Mouse (Mus musculus): ENCODE measurements around the gene Scnn1g. TPM values are rescaled to one million over a fixed set of nuclear protein-coding genes. Genes with fewer than 3 reads are reported as not detected.
A peak's percentile ranks its signal among the peaks of the same experiment; 100 is the strongest.

The Scnn1g gene
- 0.15 TPM in 1 of 2 replicates, not detected in the other for polyA plus RNA-seq (2012; ENCODE audit: insufficient read depth, low replicate concordance)

DNA sequence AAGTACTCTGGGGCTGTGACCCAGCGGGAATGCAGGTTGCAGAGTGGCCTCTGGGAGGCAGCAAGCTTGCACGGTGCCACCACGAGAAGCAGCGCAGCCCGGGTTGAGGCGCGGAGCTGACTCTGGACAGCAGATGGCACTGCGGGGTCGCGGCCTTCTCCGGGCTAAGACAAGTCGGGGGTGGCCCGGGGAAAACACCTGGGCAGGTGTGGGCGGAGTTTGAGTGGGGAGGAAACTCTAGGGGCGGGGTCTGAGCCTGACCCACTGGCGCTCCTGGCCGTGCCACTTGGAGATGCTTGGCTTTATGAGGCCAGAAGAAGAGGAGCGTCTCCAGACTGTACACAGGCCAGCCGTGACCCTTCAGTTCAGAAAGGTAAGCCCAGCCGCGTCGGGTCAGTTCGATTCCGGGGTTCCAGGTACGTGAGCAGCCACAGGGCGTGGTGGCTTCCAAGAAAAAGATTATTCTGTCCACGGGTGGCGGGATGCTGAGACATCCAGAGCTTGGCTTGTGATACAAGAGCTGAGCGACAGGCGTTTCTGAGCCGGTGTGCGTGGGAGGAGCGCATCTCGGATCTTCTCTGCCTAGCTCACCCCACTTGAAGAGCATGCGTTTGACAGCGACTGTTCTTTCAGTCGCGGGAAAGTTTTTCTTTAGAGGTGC is at the start of gene Scnn1g:
Scnn1g (plus strand) TSS at position 309 of the 661 bp plus-strand sequence.
- TF ChIP-seq GATA1 (IDR thresholded peaks at IDR 0.05; ENCODE audit: borderline replicate concordance, low read length) = no peak
- peaks cover 18% of the 10 kb centered on the region for H3K4me1 ChIP-seq
- H3K36me3 ChIP-seq (replicated peaks; ENCODE audit: low read length) = no peaks in the 10 kb centered on the region
- H3K4me3 ChIP-seq (replicated peaks) = peak within 1 kb of the TSS; percentile 87
- H3K9me3 ChIP-seq = no peaks in the 10 kb centered on the region
- H3K27me3 ChIP-seq (replicated peaks) = peaks cover 44% of the 10 kb centered on the region

DNA sequence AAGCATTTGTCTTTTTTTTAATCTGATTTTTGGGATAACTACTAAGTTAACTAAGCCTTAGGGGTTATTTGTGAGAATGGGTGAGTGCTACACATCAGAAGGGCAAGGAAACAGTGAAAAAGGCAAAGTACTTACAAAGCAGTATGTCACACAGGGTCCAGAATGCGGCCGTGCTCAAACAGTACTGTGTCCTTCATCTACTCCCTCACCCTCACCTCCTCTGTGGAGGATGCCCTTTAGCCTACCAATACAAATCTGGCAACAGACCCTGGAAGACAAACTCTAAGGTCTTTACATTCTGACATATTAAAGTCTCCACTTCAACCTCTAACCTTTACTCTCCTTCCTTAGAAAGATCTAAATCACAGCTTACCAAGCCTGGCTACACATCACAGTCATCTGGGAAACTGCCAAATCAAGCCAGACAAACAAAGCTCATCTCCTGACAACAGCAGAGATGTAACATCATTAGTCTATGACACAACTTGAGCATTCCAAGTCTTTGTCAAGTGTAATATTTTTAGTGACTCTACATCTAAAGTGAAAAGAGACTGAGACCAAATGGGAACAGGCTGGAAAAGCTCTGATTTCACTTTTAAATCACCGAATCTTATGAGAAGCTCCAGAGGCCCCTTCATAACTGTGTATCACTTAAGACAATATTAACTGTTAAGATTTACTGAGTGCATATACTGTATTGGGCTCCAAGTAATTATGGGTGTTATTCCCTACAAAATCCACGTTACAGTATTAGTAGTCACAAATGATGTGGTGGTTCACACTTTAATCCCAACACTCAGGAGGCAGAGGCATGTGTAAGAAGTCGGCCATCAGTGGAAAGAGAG is 48.9 kb upstream of the Scnn1g start:
- TF ChIP-seq GATA1 (IDR thresholded peaks at IDR 0.05; ENCODE audit: borderline replicate concordance, low read length) = no peak
- no peak for TF ChIP-seq FLI1 (IDR thresholded peaks at IDR 0.05; ENCODE audit: low read length)
- H3K9me3 ChIP-seq = no peaks in the 10 kb centered on the region
- H3K36me3 ChIP-seq (replicated peaks; ENCODE audit: low read length) = peaks cover 5% of the 10 kb centered on the region
- no peaks in the 10 kb centered on the region for H3K27me3 ChIP-seq (replicated peaks)
- H3K4me3 ChIP-seq (replicated peaks) = no peak overlapping the region
- peaks cover 44% of the 10 kb centered on the region for H3K4me1 ChIP-seq

DNA sequence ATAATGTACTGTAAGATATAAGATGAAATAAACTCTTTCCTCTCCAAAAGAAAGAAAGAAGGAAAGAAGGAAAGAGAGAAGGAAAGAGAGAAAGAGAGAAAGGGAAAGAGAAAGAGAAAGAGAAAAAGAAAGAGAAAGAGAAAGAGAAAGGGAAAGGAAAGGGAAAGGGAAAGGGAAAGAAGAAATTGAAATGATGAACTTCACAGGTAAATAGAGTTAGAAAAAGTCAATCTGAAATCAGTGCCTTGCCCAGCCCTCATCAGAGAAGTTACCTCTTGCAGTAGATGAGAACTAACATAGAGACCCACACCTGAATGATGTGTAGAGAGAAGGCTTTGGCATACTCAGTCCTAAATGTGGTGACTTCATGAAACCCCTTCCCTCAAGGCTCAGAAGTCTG is 44.9 kb upstream of the Scnn1g start:
- no peaks in the 10 kb centered on the region for H3K27me3 ChIP-seq (replicated peaks)
- TF ChIP-seq GATA1 (IDR thresholded peaks at IDR 0.05; ENCODE audit: borderline replicate concordance, low read length) (no peak), FLI1 (IDR thresholded peaks at IDR 0.05; ENCODE audit: low read length) (no peak)
- peaks cover 32% of the 10 kb centered on the region for H3K4me1 ChIP-seq
- H3K9me3 ChIP-seq = no peaks in the 10 kb centered on the region
- H3K36me3 ChIP-seq (replicated peaks; ENCODE audit: low read length) = peaks cover 3% of the 10 kb centered on the region
- no peak overlapping the region for H3K4me3 ChIP-seq (replicated peaks)

DNA sequence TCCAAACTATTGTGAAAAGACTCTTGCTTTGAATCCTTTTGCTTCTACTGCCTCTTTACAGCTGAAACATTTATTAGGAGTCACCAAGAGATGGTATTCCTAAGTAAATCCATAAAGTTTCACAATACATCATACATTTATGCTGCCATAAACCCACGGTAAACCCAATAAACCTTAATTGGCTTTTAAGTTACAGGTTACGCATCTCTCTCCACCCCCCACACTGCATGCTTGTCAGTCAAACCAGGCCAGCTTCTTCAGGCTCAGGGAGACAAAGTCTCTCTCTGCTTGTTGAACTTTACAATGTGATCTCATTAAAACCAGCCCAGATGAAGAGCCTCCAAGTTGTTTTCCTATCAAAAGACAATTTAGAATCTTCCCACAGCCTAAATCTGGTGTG is 42.5 kb upstream of the Scnn1g start:
- Histone ChIP-seq H3K4me1 (peaks cover 36% of the 10 kb centered on the region), H3K9me3 (no peaks in the 10 kb centered on the region), H3K27me3 (replicated peaks) (no peaks in the 10 kb centered on the region), H3K36me3 (replicated peaks; ENCODE audit: low read length) (peaks cover 2% of the 10 kb centered on the region), H3K4me3 (replicated peaks) (no peak overlapping the region)
- TF ChIP-seq GATA1 (IDR thresholded peaks at IDR 0.05; ENCODE audit: borderline replicate concordance, low read length) = no peak

DNA sequence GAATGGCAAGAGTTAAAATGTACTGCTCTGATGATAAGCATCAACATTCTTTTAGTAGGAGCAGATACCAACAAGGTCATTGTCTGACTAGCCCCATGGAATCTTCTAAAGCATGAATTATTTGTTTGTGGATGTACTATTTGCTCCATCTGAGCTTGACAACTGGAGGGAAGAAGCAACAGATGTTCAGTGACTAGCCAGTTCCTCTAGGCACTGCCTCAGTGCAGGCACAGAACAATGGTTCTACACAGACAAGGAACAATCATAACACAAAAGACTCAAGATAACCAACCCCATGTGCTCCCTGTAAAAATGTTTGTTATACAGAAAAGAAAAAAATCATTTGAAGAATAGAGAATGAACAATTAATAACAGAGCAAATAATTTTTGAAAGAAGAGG is 37.1 kb upstream of the Scnn1g start:
- Histone ChIP-seq H3K9me3 (no peaks in the 10 kb centered on the region), H3K4me1 (peaks cover 57% of the 10 kb centered on the region), H3K27me3 (replicated peaks) (no peaks in the 10 kb centered on the region), H3K4me3 (replicated peaks) (no peak overlapping the region), H3K36me3 (replicated peaks; ENCODE audit: low read length) (peaks cover 11% of the 10 kb centered on the region)
- TF ChIP-seq GATA1 (IDR thresholded peaks at IDR 0.05; ENCODE audit: borderline replicate concordance, low read length) (no peak), FLI1 (IDR thresholded peaks at IDR 0.05; ENCODE audit: low read length) (no peak)

DNA sequence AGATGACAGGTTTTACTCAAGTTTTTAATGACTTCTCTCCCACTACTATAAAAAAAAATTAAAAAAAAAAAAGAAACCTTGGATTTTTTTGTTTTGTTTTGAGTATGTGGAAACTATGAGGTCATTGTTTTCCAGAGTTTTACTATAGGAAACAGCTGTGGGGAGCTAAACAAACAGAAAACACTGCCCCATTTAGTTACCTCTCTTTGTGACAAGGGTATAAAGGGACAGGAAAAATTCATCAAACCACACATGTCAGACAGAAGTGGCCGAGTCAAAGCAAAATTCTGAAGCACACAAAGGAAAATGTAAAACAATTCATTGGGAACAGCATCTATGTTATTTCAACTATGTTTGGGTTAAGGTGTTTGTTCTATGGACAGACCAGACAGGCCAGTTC is 36.7 kb upstream of the Scnn1g start:
- TF ChIP-seq FLI1 (IDR thresholded peaks at IDR 0.05; ENCODE audit: low read length) (no peak), GATA1 (IDR thresholded peaks at IDR 0.05; ENCODE audit: borderline replicate concordance, low read length) (no peak)
- H3K4me3 ChIP-seq (replicated peaks) = no peak overlapping the region
- no peaks in the 10 kb centered on the region for H3K9me3 ChIP-seq
- peaks cover 13% of the 10 kb centered on the region for H3K36me3 ChIP-seq (replicated peaks; ENCODE audit: low read length)
- no peaks in the 10 kb centered on the region for H3K27me3 ChIP-seq (replicated peaks)
- peaks cover 61% of the 10 kb centered on the region for H3K4me1 ChIP-seq

DNA sequence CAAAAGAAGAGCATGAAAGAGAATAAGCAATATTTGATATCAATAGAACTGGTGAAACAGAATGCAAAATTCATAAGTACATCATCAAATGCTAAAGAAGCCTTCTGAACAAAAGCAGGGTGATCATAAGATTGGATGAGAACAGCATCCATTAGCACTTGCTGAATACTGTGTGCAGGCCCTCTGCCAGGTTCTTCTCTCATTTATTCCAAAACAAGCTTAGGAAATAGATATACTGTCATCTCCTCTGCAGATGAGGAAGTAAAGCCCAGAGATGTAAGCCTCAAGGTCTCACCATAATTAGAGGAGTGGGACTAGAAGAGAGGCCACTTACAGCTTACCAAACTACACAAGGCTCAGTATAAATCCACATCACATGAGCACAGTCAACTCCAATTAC is 35.1 kb upstream of the Scnn1g start:
- H3K4me1 ChIP-seq = peaks cover 76% of the 10 kb centered on the region
- H3K36me3 ChIP-seq (replicated peaks; ENCODE audit: low read length) = peaks cover 24% of the 10 kb centered on the region
- no peaks in the 10 kb centered on the region for H3K27me3 ChIP-seq (replicated peaks)
- no peaks in the 10 kb centered on the region for H3K9me3 ChIP-seq
- no peak overlapping the region for H3K4me3 ChIP-seq (replicated peaks)
- no peak for TF ChIP-seq FLI1 (IDR thresholded peaks at IDR 0.05; ENCODE audit: low read length)
- TF ChIP-seq GATA1 (IDR thresholded peaks at IDR 0.05; ENCODE audit: borderline replicate concordance, low read length) = no peak

DNA sequence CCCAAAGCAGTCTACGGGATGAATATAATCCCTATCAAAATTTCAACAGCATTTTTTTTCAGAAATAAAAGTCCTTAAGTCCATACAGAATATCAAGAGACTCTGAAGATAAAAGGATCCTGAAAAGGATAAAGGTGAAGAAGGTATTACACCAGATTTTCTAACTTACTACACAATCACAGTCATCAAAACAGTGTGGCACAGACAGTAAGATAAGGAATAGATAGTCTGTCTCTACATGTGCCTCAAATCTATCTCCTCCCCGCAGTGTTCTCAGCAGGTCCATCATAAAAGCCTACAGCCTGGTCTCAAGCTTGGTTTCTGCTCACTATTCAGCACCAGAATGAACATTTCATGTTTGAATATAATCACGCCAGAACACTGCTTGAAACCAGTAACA is 33.8 kb upstream of the Scnn1g start:
- TF ChIP-seq GATA1 (IDR thresholded peaks at IDR 0.05; ENCODE audit: borderline replicate concordance, low read length) (no peak), FLI1 (IDR thresholded peaks at IDR 0.05; ENCODE audit: low read length) (no peak)
- no peaks in the 10 kb centered on the region for H3K27me3 ChIP-seq (replicated peaks)
- no peaks in the 10 kb centered on the region for H3K9me3 ChIP-seq
- H3K36me3 ChIP-seq (replicated peaks; ENCODE audit: low read length) = peaks cover 25% of the 10 kb centered on the region
- H3K4me3 ChIP-seq (replicated peaks) = no peak overlapping the region
- H3K4me1 ChIP-seq = peaks cover 85% of the 10 kb centered on the region

DNA sequence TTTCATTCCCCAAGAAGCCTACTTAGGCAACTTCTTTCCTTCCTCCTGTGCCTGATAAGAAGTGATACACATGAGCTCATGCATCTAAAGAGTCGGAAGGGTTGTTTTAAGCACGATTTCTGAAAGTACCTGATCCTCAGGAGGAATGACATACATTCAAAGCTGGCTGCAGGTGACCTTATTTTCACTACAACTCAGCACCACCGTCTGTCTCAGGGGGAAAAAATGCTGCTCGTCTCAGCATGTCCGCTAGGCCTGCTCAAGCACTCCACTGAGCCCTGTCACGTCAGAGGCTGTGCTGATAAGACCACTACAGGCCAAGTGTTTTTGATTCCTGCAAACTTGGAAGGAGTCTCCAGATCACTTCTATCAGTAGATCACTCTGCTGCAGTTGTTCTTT is 32.3 kb upstream of the Scnn1g start:
- H3K4me1 ChIP-seq = peaks cover 86% of the 10 kb centered on the region
- H3K27me3 ChIP-seq (replicated peaks) = no peaks in the 10 kb centered on the region
- H3K9me3 ChIP-seq = no peaks in the 10 kb centered on the region
- H3K36me3 ChIP-seq (replicated peaks; ENCODE audit: low read length) = peaks cover 23% of the 10 kb centered on the region
- peak overlapping the region; percentile 43 for H3K4me3 ChIP-seq (replicated peaks)
- TF ChIP-seq FLI1 (IDR thresholded peaks at IDR 0.05; ENCODE audit: low read length) (no peak), GATA1 (IDR thresholded peaks at IDR 0.05; ENCODE audit: borderline replicate concordance, low read length) (no peak)

DNA sequence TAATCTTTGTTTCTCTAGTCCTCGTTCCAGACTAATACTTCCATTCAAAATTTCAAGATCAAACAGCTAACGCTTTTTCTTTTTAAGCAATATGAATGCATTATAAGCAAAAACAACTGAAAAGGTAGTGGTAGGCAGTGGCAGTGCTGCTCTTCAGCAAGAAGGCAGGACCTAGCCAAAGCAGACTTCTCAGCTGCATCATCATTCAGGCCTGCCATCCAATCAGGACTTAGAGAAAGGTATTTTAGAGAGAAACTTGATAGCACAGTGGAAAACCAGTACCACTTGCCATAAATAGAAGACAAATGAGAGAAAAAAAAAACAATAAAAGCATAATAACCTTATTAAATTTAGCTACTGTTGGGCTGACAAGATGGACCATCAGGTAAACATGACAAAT is 29.2 kb upstream of the Scnn1g start:
- no peaks in the 10 kb centered on the region for H3K9me3 ChIP-seq
- H3K4me1 ChIP-seq = peaks cover 71% of the 10 kb centered on the region
- TF ChIP-seq GATA1 (IDR thresholded peaks at IDR 0.05; ENCODE audit: borderline replicate concordance, low read length) (no peak), FLI1 (IDR thresholded peaks at IDR 0.05; ENCODE audit: low read length) (no peak)
- peak overlapping the region; percentile 67 for H3K4me3 ChIP-seq (replicated peaks)
- no peaks in the 10 kb centered on the region for H3K27me3 ChIP-seq (replicated peaks)
- H3K36me3 ChIP-seq (replicated peaks; ENCODE audit: low read length) = peaks cover 23% of the 10 kb centered on the region
